Mouse (Mus musculus) intestine, embryonic 16.5 days (tissue): ENCODE data around the gene Gm26938. TPM values are rescaled to one million over a fixed set of nuclear protein-coding genes. Genes with fewer than 3 reads are reported as not detected.

Experiments used
- ATAC-seq: fragments of 200-750 bp; cut with Nextera tagmentation; 2 replicates; pipeline ENCODE4 v1.8.0; 2017; ENCODE audit warnings: moderate TSS enrichment, moderate library complexity
- H3K27ac ChIP-seq: fragments of 300-500 bp; sonication (generic); 2 replicates; pipeline ENCODE4 v1.5.1; 2014; ENCODE audit warnings: mild to moderate bottlenecking, low read length
- H3K27me3 ChIP-seq: fragments of 300-500 bp; sonication (generic); replicated peaks from 2 replicates; pipeline ENCODE4 v1.6.1; 2014; ENCODE audit warnings: low read length, control low read depth, mixed read lengths; ENCODE audit not compliant: control insufficient read depth, insufficient read depth
- H3K36me3 ChIP-seq: fragments of 300-500 bp; sonication (generic); 2 replicates; pipeline ENCODE4 v1.6.1; 2014; ENCODE audit warnings: low read length, control low read depth; ENCODE audit not compliant: control insufficient read depth, insufficient read depth
- H3K4me1 ChIP-seq: fragments of 300-500 bp; sonication (generic); 2 replicates; pipeline ENCODE4 v1.6.1; 2014; ENCODE audit warnings: low read length, control low read depth, mixed read lengths; ENCODE audit not compliant: control insufficient read depth, insufficient read depth
- H3K4me2 ChIP-seq: fragments of 300-500 bp; sonication (generic); 2 replicates; pipeline ENCODE4 v1.6.1; 2014; ENCODE audit warnings: low read depth, low read length, control low read depth
- H3K4me3 ChIP-seq: fragments of 300-500 bp; sonication (generic); 2 replicates; pipeline ENCODE4 v1.5.1; 2014; ENCODE audit warnings: mild to moderate bottlenecking, low read length
- H3K9ac ChIP-seq: fragments of 300-500 bp; sonication (generic); 2 replicates; pipeline ENCODE4 v1.6.1; 2014; ENCODE audit warnings: low read depth, low read length
- H3K9me3 ChIP-seq: fragments of 300-500 bp; sonication (generic); 2 replicates; pipeline ENCODE4 v1.6.1; 2016; ENCODE audit warnings: low read length, control low read depth; ENCODE audit not compliant: control insufficient read depth
- WGBS: fragments of 180-500 bp; shearing (Covaris S2); extraction: QIAGEN DNeasy Blood & Tissue Kit; methylation state at CpG from one replicate; pipeline ENCODE4 v1.1.7; 2014; 5-methylcytosine and 5-hydroxymethylcytosine counted together
- polyA plus RNA-seq: library from polyadenylated mRNA; unstranded; fragments of >200 nt; fragmentation: Nextera tagmentation; extraction: Ambion mirVana; gene quantifications from 2 replicates; pipeline ENCODE4 v1.2.1, GENCODE M21; 2015

The Gm26938 gene
- polyA plus RNA-seq, 1 experiment from 2014 or later, result not detected

GRCm38 (mm10) chr5:139805924-139806323 lies 20.3 kb downstream of the Gm26938 start:
- Histone ChIP-seq H3K9me3 (no peaks in the 10 kb centered on the region), H3K36me3 (peaks cover 17% of the 10 kb centered on the region), H3K4me3 (no peak overlapping the region), H3K4me1 (peaks cover 15% of the 10 kb centered on the region), H3K27me3 (no peaks in the 10 kb centered on the region), H3K4me2 (no peak overlapping the region), H3K27ac (no peak overlapping the region; the same call in 1 of the 2 replicates), H3K9ac (no peak overlapping the region)
- WGBS, result 91% methylated on average over 8 of the region's 8 CpGs
- ATAC-seq, result no peak

- WGBS, result 73% methylated on average over 11 of the region's 11 CpGs
- peak overlapping the region; percentile 84 for H3K27ac ChIP-seq
- no peaks in the 10 kb centered on the region for H3K9me3 ChIP-seq
- H3K27me3 ChIP-seq, result no peaks in the 10 kb centered on the region
- peak; percentile 72 for ATAC-seq
- no peak overlapping the region for H3K4me2 ChIP-seq
- H3K36me3 ChIP-seq, result peaks cover 23% of the 10 kb centered on the region
- no peak overlapping the region for H3K4me3 ChIP-seq
- 0 out of 2 replicates have a peak overlapping the region, but pooled peaks have one; percentile 11 for H3K9ac ChIP-seq
- H3K4me1 ChIP-seq, result peaks cover 15% of the 10 kb centered on the region
These were observed 21.6 kb downstream of the Gm26938 start for GRCm38 (mm10) chr5:139804573-139805111.

GRCm38 (mm10) chr5:139804107-139804551 lies 22.1 kb downstream of the Gm26938 start:
- 10% methylated on average over 6 of the region's 6 CpGs for WGBS
- H3K4me2 ChIP-seq, result 0 out of 2 replicates have a peak overlapping the region, but pooled peaks have one; percentile 2

GRCm38 (mm10) chr5:139803601-139804102 lies 22.6 kb downstream of the Gm26938 start:
- Histone ChIP-seq H3K9ac (peak overlapping the region; percentile 39), H3K27me3 (no peaks in the 10 kb centered on the region), H3K9me3 (no peaks in the 10 kb centered on the region), H3K4me2 (0 out of 2 replicates have a peak overlapping the region, but pooled peaks have one; percentile 2), H3K4me1 (peaks cover 15% of the 10 kb centered on the region), H3K27ac (peak overlapping the region; percentile 84), H3K36me3 (peaks cover 20% of the 10 kb centered on the region; the same call in 1 of the 2 replicates), H3K4me3 (0 out of 2 replicates have a peak overlapping the region, but pooled peaks have one; percentile 1)
- peak; percentile 48 for ATAC-seq
- 11% methylated on average over 12 of the region's 12 CpGs for WGBS

More at GRCm38 (mm10) chr5:139804107-139804551, 22.1 kb downstream of the Gm26938 start:
- peaks cover 15% of the 10 kb centered on the region for H3K4me1 ChIP-seq
- ATAC-seq, result peak; percentile 87
- no peaks in the 10 kb centered on the region for H3K27me3 ChIP-seq
- no peaks in the 10 kb centered on the region for H3K9me3 ChIP-seq
- peak overlapping the region; percentile 39 for H3K9ac ChIP-seq
- H3K4me3 ChIP-seq, result 0 out of 2 replicates have a peak overlapping the region, but pooled peaks have one; percentile 1
- H3K27ac ChIP-seq, result peak overlapping the region; percentile 84
- H3K36me3 ChIP-seq, result peaks cover 20% of the 10 kb centered on the region; the same call in 1 of the 2 replicates

- H3K27ac ChIP-seq, result peak overlapping the region; percentile 31; the same call in 1 of the 2 replicates
- no peaks in the 10 kb centered on the region for H3K9me3 ChIP-seq
- peaks cover 20% of the 10 kb centered on the region; the same call in 1 of the 2 replicates for H3K36me3 ChIP-seq
- no peaks in the 10 kb centered on the region for H3K27me3 ChIP-seq
- no peak overlapping the region for H3K4me3 ChIP-seq
- peak; percentile 27; the same call in 1 of the 2 replicates for ATAC-seq
- H3K4me1 ChIP-seq, result peaks cover 20% of the 10 kb centered on the region
- 71% methylated on average over 8 of the region's 8 CpGs for WGBS
- H3K4me2 ChIP-seq, result no peak overlapping the region
- H3K9ac ChIP-seq, result no peak overlapping the region; the same call in 1 of the 2 replicates
These were observed 23.0 kb downstream of the Gm26938 start for GRCm38 (mm10) chr5:139803165-139803564.

- peaks cover 33% of the 10 kb centered on the region for H3K4me1 ChIP-seq
- H3K9ac ChIP-seq, result no peak overlapping the region
- H3K27me3 ChIP-seq, result no peaks in the 10 kb centered on the region
- no peak overlapping the region for H3K4me3 ChIP-seq
- ATAC-seq, result no peak
- no peak overlapping the region for H3K4me2 ChIP-seq
- peaks cover 15% of the 10 kb centered on the region; the same call in 1 of the 2 replicates for H3K36me3 ChIP-seq
- WGBS, result 91% methylated on average over 10 of the region's 10 CpGs
- no peak overlapping the region for H3K27ac ChIP-seq
- no peaks in the 10 kb centered on the region for H3K9me3 ChIP-seq
These were observed 24.3 kb downstream of the Gm26938 start for GRCm38 (mm10) chr5:139801880-139802279.

- no peak for ATAC-seq
- no peaks in the 10 kb centered on the region for H3K27me3 ChIP-seq
- H3K9ac ChIP-seq, result no peak overlapping the region
- H3K4me2 ChIP-seq, result no peak overlapping the region
- no peak overlapping the region for H3K4me3 ChIP-seq
- H3K4me1 ChIP-seq, result peaks cover 39% of the 10 kb centered on the region
- H3K36me3 ChIP-seq, result peaks cover 12% of the 10 kb centered on the region; the same call in 1 of the 2 replicates
- 95% methylated on average over 8 of the region's 8 CpGs for WGBS
- H3K9me3 ChIP-seq, result no peaks in the 10 kb centered on the region
- H3K27ac ChIP-seq, result no peak overlapping the region
These were observed 25.0 kb downstream of the Gm26938 start for GRCm38 (mm10) chr5:139801231-139801630.

- H3K4me3 ChIP-seq, result no peak overlapping the region
- no peak for ATAC-seq
- no peaks in the 10 kb centered on the region for H3K27me3 ChIP-seq
- H3K9me3 ChIP-seq, result no peaks in the 10 kb centered on the region
- peaks cover 12% of the 10 kb centered on the region; the same call in 1 of the 2 replicates for H3K36me3 ChIP-seq
- H3K27ac ChIP-seq, result no peak overlapping the region
- peaks cover 50% of the 10 kb centered on the region for H3K4me1 ChIP-seq
- no peak overlapping the region for H3K9ac ChIP-seq
- H3K4me2 ChIP-seq, result no peak overlapping the region
- 91% methylated on average over 33 of the region's 33 CpGs for WGBS
These were observed 26.2 kb downstream of the Gm26938 start for GRCm38 (mm10) chr5:139799801-139800590.

- H3K9me3 ChIP-seq, result no peaks in the 10 kb centered on the region
- H3K36me3 ChIP-seq, result peaks cover 12% of the 10 kb centered on the region; the same call in 1 of the 2 replicates
- no peak overlapping the region for H3K9ac ChIP-seq
- H3K4me2 ChIP-seq, result no peak overlapping the region
- peaks cover 56% of the 10 kb centered on the region for H3K4me1 ChIP-seq
- no peak overlapping the region for H3K27ac ChIP-seq
- H3K4me3 ChIP-seq, result no peak overlapping the region
- no peaks in the 10 kb centered on the region for H3K27me3 ChIP-seq
- no peak for ATAC-seq
- WGBS, result 92% methylated on average over 9 of the region's 9 CpGs
These were observed 27.2 kb downstream of the Gm26938 start for GRCm38 (mm10) chr5:139799041-139799440.
